Mouse (Mus musculus) CH12F3 (cell line): ENCODE results near the gene Nox4.
"Not testable (repeated sequence)": the region's sequence is repeated elsewhere in the genome, so short reads cannot be mapped to it uniquely, and the experiment has no call there.

ENCODE experiments used
- in situ Hi-C: fragments of 300-500 bp; cut with MboI; formaldehyde crosslinking; loops from 2 replicates; pipeline ENCODE4 v1.14.3; 2020; ENCODE audit warnings: low sequenced_read_pairs

Gene Nox4

GRCm38 (mm10) chr7:87370789-87371188 is 124.9 kb downstream of the Nox4 start:
- in situ Hi-C loops: no loop called here

- in situ Hi-C loops: no loop called here
These were observed 125.4 kb downstream of the Nox4 start for GRCm38 (mm10) chr7:87371316-87371715.

- in situ Hi-C loops: no loop called here
These were observed 128.4 kb downstream of the Nox4 start for GRCm38 (mm10) chr7:87374322-87374721.

DNA sequence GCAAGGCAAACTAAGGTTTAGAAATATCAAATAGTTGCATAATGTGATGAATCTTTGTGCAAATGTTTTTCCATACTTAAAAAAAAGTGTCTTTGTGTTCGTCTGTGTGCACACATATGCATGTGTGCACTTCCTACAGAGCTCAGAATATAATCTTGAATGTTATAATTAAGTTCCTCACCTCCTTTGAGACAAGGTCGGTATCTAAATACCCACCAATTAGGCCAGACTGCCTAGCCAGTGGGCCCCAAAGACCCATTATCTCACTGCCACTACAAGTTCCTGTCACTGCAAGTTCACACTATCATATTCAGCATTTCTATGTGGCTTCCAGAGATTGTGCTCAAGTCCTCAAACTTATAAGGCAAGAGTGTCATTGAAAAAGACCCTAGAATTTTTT is 129.0 kb downstream of the Nox4 start:
- in situ Hi-C loops: no loop called here

DNA sequence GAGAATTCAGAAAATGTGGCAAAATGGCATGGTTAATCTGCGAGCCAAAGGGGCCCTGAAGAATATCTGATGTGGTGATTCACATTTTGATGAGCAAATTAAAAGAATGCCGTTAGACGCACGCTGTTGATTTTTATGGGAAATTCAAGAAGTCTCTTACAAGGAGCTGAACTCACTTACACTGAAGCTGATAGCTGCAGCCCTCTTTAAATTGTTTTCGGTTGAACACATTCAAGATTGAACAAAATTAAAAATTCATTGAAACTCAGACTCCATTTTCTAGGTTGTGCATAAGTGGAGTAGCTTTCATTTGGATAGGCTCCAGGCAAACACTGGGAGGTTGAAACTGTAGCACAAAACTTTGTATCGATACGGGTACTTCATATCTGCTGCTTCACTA is 151.1 kb downstream of the Nox4 start:
- in situ Hi-C loops: no loop called here

- in situ Hi-C loops: not testable (repeated sequence)
These were observed 165.5 kb downstream of the Nox4 start for GRCm38 (mm10) chr7:87411373-87411772.

GRCm38 (mm10) chr7:87413271-87413670 is 167.4 kb downstream of the Nox4 start:
- in situ Hi-C loops: no loop called here
